Mouse (Mus musculus) embryonic facial prominence, embryonic 15.5 days (tissue): Measurements from ENCODE around the gene Etv6. TPM values are rescaled to one million over a fixed set of nuclear protein-coding genes. Genes with fewer than 3 reads are reported as not detected.

Source experiments
- ATAC-seq: fragments of 200-750 bp; cut with Nextera tagmentation; 2 replicates; pipeline ENCODE4 v1.8.0; 2017; ENCODE audit warnings: low read depth, moderate TSS enrichment; ENCODE audit not compliant: insufficient number of reproducible peaks, low FRiP score, low TSS enrichment
- H3K27ac ChIP-seq: fragments of 300-500 bp; sonication (generic); replicated peaks from 2 replicates; pipeline ENCODE4 v1.5.1; 2015; ENCODE audit warnings: mild to moderate bottlenecking, inconsistent platforms
- H3K27me3 ChIP-seq: fragments of 300-500 bp; sonication (generic); 2 replicates; pipeline ENCODE4 v1.6.1; 2015; ENCODE audit warnings: inconsistent platforms
- H3K36me3 ChIP-seq: fragments of 300-500 bp; sonication (generic); 2 replicates; pipeline ENCODE4 v1.6.1; 2015; ENCODE audit warnings: mild to moderate bottlenecking, inconsistent platforms
- H3K4me1 ChIP-seq: fragments of 300-500 bp; sonication (generic); 2 replicates; pipeline ENCODE4 v1.6.1; 2015; ENCODE audit warnings: inconsistent platforms
- H3K4me2 ChIP-seq: fragments of 300-500 bp; sonication (generic); replicated peaks from 2 replicates; pipeline ENCODE4 v1.6.1; 2015; ENCODE audit warnings: mild to moderate bottlenecking, inconsistent platforms
- H3K4me3 ChIP-seq: fragments of 300-500 bp; sonication (generic); replicated peaks from 2 replicates; pipeline ENCODE4 v1.5.1; 2015; ENCODE audit warnings: mild to moderate bottlenecking, inconsistent platforms
- H3K9ac ChIP-seq: fragments of 300-500 bp; sonication (generic); 2 replicates; pipeline ENCODE4 v1.6.1; 2015; ENCODE audit warnings: inconsistent platforms
- H3K9me3 ChIP-seq: fragments of 300-500 bp; sonication (generic); replicated peaks from 2 replicates; pipeline ENCODE4 v1.6.1; 2016; ENCODE audit warnings: inconsistent platforms
- WGBS: fragments of 180-500 bp; shearing (Covaris S2); methylation state at CpG from one replicate; pipeline ENCODE4 v1.1.7; 2015; 5-methylcytosine and 5-hydroxymethylcytosine counted together
- polyA plus RNA-seq: library from polyadenylated mRNA; unstranded; fragments of >200 nt; fragmentation: Nextera tagmentation; extraction: Ambion mirVana; gene quantifications from 2 replicates; pipeline ENCODE4 v1.2.1, GENCODE M21; 2015

The Etv6 gene
- polyA plus RNA-seq, 1 experiment from 2014 or later = 11.6 TPM

GRCm38 (mm10) chr6:134301951-134302350 is 266.5 kb downstream of the Etv6 start:
- Histone ChIP-seq H3K4me1 (no peaks in the 10 kb centered on the region), H3K4me2 (no peak overlapping the region), H3K27me3 (no peaks in the 10 kb centered on the region), H3K4me3 (no peak overlapping the region), H3K36me3 (no peaks in the 10 kb centered on the region), H3K27ac (no peak overlapping the region), H3K9ac (no peak overlapping the region), H3K9me3 (no peaks in the 10 kb centered on the region)
- ATAC-seq = no peak
- WGBS = 78% methylated on average over 1 of the region's 1 CpGs

GRCm38 (mm10) chr6:134311346-134311745 is 275.8 kb downstream of the Etv6 start:
- Histone ChIP-seq H3K9me3 (no peaks in the 10 kb centered on the region), H3K4me2 (no peak overlapping the region), H3K27ac (no peak overlapping the region), H3K4me3 (no peak overlapping the region), H3K36me3 (no peaks in the 10 kb centered on the region), H3K4me1 (no peaks in the 10 kb centered on the region), H3K9ac (no peak overlapping the region), H3K27me3 (no peaks in the 10 kb centered on the region)
- 65% methylated on average over 4 of the region's 4 CpGs for WGBS
- ATAC-seq = no peak

GRCm38 (mm10) chr6:134312571-134312970 is 277.1 kb downstream of the Etv6 start:
- Histone ChIP-seq H3K36me3 (no peaks in the 10 kb centered on the region), H3K27ac (no peak overlapping the region), H3K4me2 (no peak overlapping the region), H3K27me3 (no peaks in the 10 kb centered on the region), H3K4me3 (no peak overlapping the region), H3K9ac (no peak overlapping the region), H3K4me1 (no peaks in the 10 kb centered on the region), H3K9me3 (no peaks in the 10 kb centered on the region)
- 0 out of 2 replicates have a peak, but pooled peaks have one; percentile 51 for ATAC-seq
- 92% methylated on average over 8 of the region's 8 CpGs for WGBS

GRCm38 (mm10) chr6:134317371-134317770 is 281.9 kb downstream of the Etv6 start:
- 76% methylated on average over 13 of the region's 13 CpGs for WGBS
- Histone ChIP-seq H3K4me1 (no peaks in the 10 kb centered on the region), H3K36me3 (no peaks in the 10 kb centered on the region), H3K9ac (no peak overlapping the region), H3K4me3 (no peak overlapping the region), H3K27me3 (no peaks in the 10 kb centered on the region), H3K27ac (no peak overlapping the region), H3K9me3 (no peaks in the 10 kb centered on the region), H3K4me2 (no peak overlapping the region)
- no peak for ATAC-seq

Other genes with a start within 250 kb of the Etv6 start
- not detected in 2 replicates for gene Kap, start 181.9 kb upstream of the Etv6 start, polyA plus RNA-seq